Mouse (Mus musculus): ENCODE results near the gene Wwox. TPM values are rescaled to one million over a fixed set of nuclear protein-coding genes. Genes with fewer than 3 reads are reported as not detected.

Wwox gene
- polyA plus RNA-seq, 2 experiments = 2.5 to 2.6 TPM

GRCm38 (mm10) chr8:114814769-114815736 lies 375.6 kb downstream of the Wwox start:
- no peak overlapping the region for H3K4me3 ChIP-seq (ENCODE audit: insufficient read depth in 1 of 2, low read depth in 2 of 2, low read length in 2 of 2)
- no peaks in the 10 kb centered on the region for H3K27me3 ChIP-seq (ENCODE audit: control insufficient read depth, insufficient read depth, low read length)
- peak; percentile 45; the same call in 1 of the 2 replicates for ATAC-seq (ENCODE audit: insufficient read depth)
- no peak for DNase-seq (ENCODE audit: low read depth in 3 of 3, low spot score in 3 of 3)
- no peak overlapping the region for H3K4me2 ChIP-seq (ENCODE audit: low read depth)
- WGBS (ENCODE audit: insufficient replicate concordance) = 29% methylated on average over 10 of the region's 10 CpGs
- H3K9ac ChIP-seq (replicated peaks) = no peak overlapping the region
- TF ChIP-seq CTCF (IDR thresholded peaks at IDR 0.05; ENCODE audit: low read depth) = no peak
- no peak for TF ChIP-seq EP300 (IDR thresholded peaks at IDR 0.05; ENCODE audit: low read depth)
- no peak overlapping the region for H3K27ac ChIP-seq
- H3K36me3 ChIP-seq (replicated peaks; ENCODE audit: control insufficient read depth, insufficient read depth, low read depth) = no peaks in the 10 kb centered on the region
- no peaks in the 10 kb centered on the region for H3K9me3 ChIP-seq (ENCODE audit: control insufficient read depth, low read length)
- peaks cover 0 to 3% of the 10 kb centered on the region in 2 experiments; a peak in 1 of 4 replicates for H3K4me1 ChIP-seq (replicated peaks; ENCODE audit: control insufficient read depth in 2 of 2, insufficient read depth in 2 of 2, low read length in 1 of 2)

- no peak overlapping the region for H3K9ac ChIP-seq (replicated peaks)
- no peak overlapping the region for H3K4me2 ChIP-seq (ENCODE audit: low read depth)
- H3K27me3 ChIP-seq (ENCODE audit: control insufficient read depth, insufficient read depth, low read length) = no peaks in the 10 kb centered on the region
- peaks cover 0 to 3% of the 10 kb centered on the region in 2 experiments; a peak in 1 of 4 replicates for H3K4me1 ChIP-seq (replicated peaks; ENCODE audit: control insufficient read depth in 2 of 2, insufficient read depth in 2 of 2, low read length in 1 of 2)
- ATAC-seq (ENCODE audit: insufficient read depth) = no peak
- H3K4me3 ChIP-seq (ENCODE audit: insufficient read depth in 1 of 2, low read depth in 2 of 2, low read length in 2 of 2) = no peak overlapping the region
- DNase-seq (ENCODE audit: low read depth in 3 of 3, low spot score in 3 of 3) = no peak
- H3K27ac ChIP-seq = no peak overlapping the region
- 42% methylated on average over 12 of the region's 12 CpGs for WGBS (ENCODE audit: insufficient replicate concordance)
- no peak for TF ChIP-seq EP300 (IDR thresholded peaks at IDR 0.05; ENCODE audit: low read depth)
- TF ChIP-seq CTCF (IDR thresholded peaks at IDR 0.05; ENCODE audit: low read depth) = no peak
- no peaks in the 10 kb centered on the region for H3K9me3 ChIP-seq (ENCODE audit: control insufficient read depth, low read length)
- no peaks in the 10 kb centered on the region for H3K36me3 ChIP-seq (replicated peaks; ENCODE audit: control insufficient read depth, insufficient read depth, low read depth)
Observed at GRCm38 (mm10) chr8:114816343-114816742, 376.9 kb downstream of the Wwox start.

- ATAC-seq (ENCODE audit: insufficient read depth) (no peak), DNase-seq (ENCODE audit: low read depth in 3 of 3, low spot score in 3 of 3) (no peak)
- no peak overlapping the region for H3K9ac ChIP-seq (replicated peaks)
- peaks cover 0 to 3% of the 10 kb centered on the region in 2 experiments; a peak in 1 of 4 replicates for H3K4me1 ChIP-seq (replicated peaks; ENCODE audit: control insufficient read depth in 2 of 2, insufficient read depth in 2 of 2, low read length in 1 of 2)
- no peak overlapping the region for H3K27ac ChIP-seq
- WGBS (ENCODE audit: insufficient replicate concordance) = 68% methylated on average over 4 of the region's 4 CpGs
- H3K4me2 ChIP-seq (ENCODE audit: low read depth) = no peak overlapping the region
- H3K27me3 ChIP-seq (ENCODE audit: control insufficient read depth, insufficient read depth, low read length) = no peaks in the 10 kb centered on the region
- H3K36me3 ChIP-seq (replicated peaks; ENCODE audit: control insufficient read depth, insufficient read depth, low read depth) = no peaks in the 10 kb centered on the region
- no peaks in the 10 kb centered on the region for H3K9me3 ChIP-seq (ENCODE audit: control insufficient read depth, low read length)
- H3K4me3 ChIP-seq (ENCODE audit: insufficient read depth in 1 of 2, low read depth in 2 of 2, low read length in 2 of 2) = no peak overlapping the region
- TF ChIP-seq EP300 (IDR thresholded peaks at IDR 0.05; ENCODE audit: low read depth) (no peak), CTCF (IDR thresholded peaks at IDR 0.05; ENCODE audit: low read depth) (no peak)
Observed at GRCm38 (mm10) chr8:114816949-114817348, 377.5 kb downstream of the Wwox start.

- Histone ChIP-seq H3K27ac (no peak overlapping the region), H3K36me3 (replicated peaks; ENCODE audit: control insufficient read depth, insufficient read depth, low read depth) (no peaks in the 10 kb centered on the region), H3K4me3 (ENCODE audit: insufficient read depth in 1 of 2, low read depth in 2 of 2, low read length in 2 of 2) (no peak overlapping the region), H3K9me3 (ENCODE audit: control insufficient read depth, low read length) (no peaks in the 10 kb centered on the region), H3K27me3 (ENCODE audit: control insufficient read depth, insufficient read depth, low read length) (no peaks in the 10 kb centered on the region), H3K9ac (replicated peaks) (no peak overlapping the region), H3K4me1 (replicated peaks; ENCODE audit: control insufficient read depth in 2 of 2, insufficient read depth in 2 of 2, low read length in 1 of 2) (no peaks in the 10 kb centered on the region), H3K4me2 (ENCODE audit: low read depth) (no peak overlapping the region)
- no peak for ATAC-seq (ENCODE audit: insufficient read depth)
- TF ChIP-seq CTCF (IDR thresholded peaks at IDR 0.05; ENCODE audit: low read depth) (no peak), EP300 (IDR thresholded peaks at IDR 0.05; ENCODE audit: low read depth) (no peak)
- DNase-seq (ENCODE audit: low read depth in 3 of 3, low spot score in 3 of 3) = no peak
- WGBS (ENCODE audit: insufficient replicate concordance) = 68% methylated on average over 8 of the region's 8 CpGs
Observed at GRCm38 (mm10) chr8:114821543-114821942, 382.1 kb downstream of the Wwox start.

GRCm38 (mm10) chr8:114825460-114825859 lies 386.0 kb downstream of the Wwox start:
- WGBS (ENCODE audit: insufficient replicate concordance) = 86% methylated on average over 8 of the region's 8 CpGs
- Histone ChIP-seq H3K36me3 (replicated peaks; ENCODE audit: control insufficient read depth, insufficient read depth, low read depth) (no peaks in the 10 kb centered on the region), H3K9ac (replicated peaks) (no peak overlapping the region), H3K4me2 (ENCODE audit: low read depth) (no peak overlapping the region), H3K4me1 (replicated peaks; ENCODE audit: control insufficient read depth in 2 of 2, insufficient read depth in 2 of 2, low read length in 1 of 2) (0 out of 4 replicates have a peak, but pooled peaks cover 0 to 2% of the 10 kb centered on the region in 2 experiments), H3K4me3 (ENCODE audit: insufficient read depth in 1 of 2, low read depth in 2 of 2, low read length in 2 of 2) (no peak overlapping the region), H3K27me3 (ENCODE audit: control insufficient read depth, insufficient read depth, low read length) (no peaks in the 10 kb centered on the region), H3K27ac (no peak overlapping the region), H3K9me3 (ENCODE audit: control insufficient read depth, low read length) (no peaks in the 10 kb centered on the region)
- ATAC-seq (ENCODE audit: insufficient read depth) = no peak
- DNase-seq (ENCODE audit: low read depth in 3 of 3, low spot score in 3 of 3) = no peak
- TF ChIP-seq CTCF (IDR thresholded peaks at IDR 0.05; ENCODE audit: low read depth) = no peak
- no peak for TF ChIP-seq EP300 (IDR thresholded peaks at IDR 0.05; ENCODE audit: low read depth)

All from liver, embryonic 14.5 days (tissue).